Mouse (Mus musculus) heart, embryonic 16.5 days (tissue): ENCODE measurements around the gene Gm45837. TPM values are rescaled to one million over a fixed set of nuclear protein-coding genes. Genes with fewer than 3 reads are reported as not detected.

Experiments used
- ATAC-seq: fragments of 200-750 bp; cut with Nextera tagmentation; replicated peaks from 2 replicates; pipeline ENCODE4 v1.8.0; 2017; ENCODE audit warnings: moderate number of reproducible peaks; ENCODE audit not compliant: insufficient read depth, low FRiP score; ENCODE audit errors: extremely low read depth
- H3K27ac ChIP-seq: fragments of 300-500 bp; sonication (generic); 2 replicates; pipeline ENCODE4 v1.5.1; 2014; ENCODE audit warnings: mild to moderate bottlenecking, low read length, control low read depth, moderate library complexity
- H3K27me3 ChIP-seq: fragments of 300-500 bp; sonication (generic); 2 replicates; pipeline ENCODE4 v1.6.1; 2014; ENCODE audit warnings: low read length, mixed read lengths; ENCODE audit not compliant: control insufficient read depth, insufficient read depth
- H3K36me3 ChIP-seq: fragments of 300-500 bp; sonication (generic); 2 replicates; pipeline ENCODE4 v1.6.1; 2014; ENCODE audit not compliant: control insufficient read depth, insufficient read depth
- H3K4me1 ChIP-seq: fragments of 300-500 bp; sonication (generic); 2 replicates; pipeline ENCODE4 v1.6.1; 2014; ENCODE audit warnings: low read length, mixed read lengths; ENCODE audit not compliant: control insufficient read depth, insufficient read depth
- H3K4me2 ChIP-seq: fragments of 300-500 bp; sonication (generic); 2 replicates; pipeline ENCODE4 v1.6.1; 2014; ENCODE audit warnings: low read depth, mild to moderate bottlenecking, control low read depth, low read length
- H3K4me3 ChIP-seq: fragments of 300-500 bp; sonication (generic); 2 replicates; pipeline ENCODE4 v1.5.1; 2014; ENCODE audit warnings: mild to moderate bottlenecking, control low read depth, low read length
- H3K9ac ChIP-seq: fragments of 300-500 bp; sonication (generic); 2 replicates; pipeline ENCODE4 v1.6.1; 2014; ENCODE audit warnings: low read length, control low read depth
- H3K9me3 ChIP-seq: fragments of 300-500 bp; sonication (generic); replicated peaks from 2 replicates; pipeline ENCODE4 v1.6.1; 2016; ENCODE audit warnings: low read length; ENCODE audit not compliant: control insufficient read depth
- WGBS: fragments of 180-500 bp; shearing (Covaris S2); extraction: QIAGEN DNeasy Blood & Tissue Kit; methylation state at CpG from one replicate; pipeline ENCODE4 v1.1.7; 2014; 5-methylcytosine and 5-hydroxymethylcytosine counted together
- polyA plus RNA-seq: library from polyadenylated mRNA; unstranded; fragments of >200 nt; fragmentation: Nextera tagmentation; extraction: Ambion mirVana; gene quantifications from 2 replicates; pipeline ENCODE4 v1.2.1, GENCODE M21; 2015

Gm45837 gene
- polyA plus RNA-seq, 1 experiment from 2014 or later: 7.8 TPM

DNA sequence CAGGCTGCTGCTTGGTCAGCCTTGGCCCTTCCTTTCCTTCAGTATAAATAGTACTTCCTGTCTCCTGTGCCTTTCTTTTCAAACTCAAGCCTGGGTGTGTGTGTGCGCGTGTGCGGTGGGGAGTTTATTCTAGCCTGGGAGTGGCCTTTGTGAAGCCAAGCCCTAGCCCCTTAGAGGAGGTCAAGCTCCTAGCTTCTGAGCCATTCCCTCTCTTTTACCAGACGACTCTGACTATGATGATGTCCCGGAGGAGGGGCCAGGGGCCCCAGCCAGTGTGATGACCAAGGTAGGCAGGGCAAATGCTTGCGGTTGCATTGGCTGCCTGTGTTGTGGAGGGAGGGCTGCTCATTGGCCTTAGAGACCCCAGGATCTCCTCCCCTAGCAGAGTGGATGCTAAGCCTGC, 25.4 kb upstream of the Gm45837 start:
- Histone ChIP-seq H3K4me1 (peaks cover 18% of the 10 kb centered on the region; the same call in 1 of the 2 replicates), H3K9me3 (no peaks in the 10 kb centered on the region), H3K36me3 (peaks cover 5% of the 10 kb centered on the region), H3K27me3 (no peaks in the 10 kb centered on the region), H3K4me3 (no peak overlapping the region), H3K27ac (no peak overlapping the region; the same call in 1 of the 2 replicates), H3K9ac (no peak overlapping the region), H3K4me2 (peak overlapping the region; percentile 6; the same call in 1 of the 2 replicates)
- no peak; the same call in 1 of the 2 replicates for ATAC-seq
- 44% methylated on average over 6 of the region's 6 CpGs for WGBS

DNA sequence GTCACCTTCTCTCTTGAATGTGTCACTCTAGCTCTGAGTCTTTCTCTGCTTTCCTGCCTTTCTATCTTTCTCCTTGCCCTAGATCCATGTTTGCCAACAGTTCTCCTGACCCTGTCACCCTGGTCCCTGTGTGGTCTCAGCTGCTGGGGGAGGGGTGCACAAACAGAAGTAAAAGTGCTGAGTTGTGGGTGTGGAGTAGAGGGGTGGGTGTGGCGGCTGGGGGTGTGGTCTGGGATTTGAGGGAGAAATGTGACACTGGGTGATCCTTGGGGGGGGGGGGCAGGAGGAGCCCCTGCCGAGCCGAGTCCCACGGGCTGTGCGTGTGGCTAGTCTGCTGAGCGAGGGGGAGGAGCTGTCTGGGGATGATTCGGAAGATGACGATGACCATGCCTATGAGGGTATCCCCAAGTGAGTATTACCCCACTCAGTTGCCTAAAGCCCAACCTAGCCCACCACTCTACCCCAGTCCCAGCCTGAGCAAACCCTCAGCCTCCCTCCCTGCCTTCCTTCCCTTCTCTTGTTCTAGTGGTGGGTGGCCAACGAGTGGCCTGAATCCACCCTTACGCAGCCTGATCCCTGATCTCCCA, 24.7 kb upstream of the Gm45837 start:
- Histone ChIP-seq H3K4me1 (peaks cover 23% of the 10 kb centered on the region), H3K9ac (no peak overlapping the region), H3K36me3 (peaks cover 5% of the 10 kb centered on the region), H3K4me3 (no peak overlapping the region), H3K27me3 (no peaks in the 10 kb centered on the region), H3K4me2 (peak overlapping the region; percentile 6; the same call in 1 of the 2 replicates), H3K9me3 (no peaks in the 10 kb centered on the region), H3K27ac (no peak overlapping the region)
- no peak for ATAC-seq
- 57% methylated on average over 8 of the region's 10 CpGs for WGBS

DNA sequence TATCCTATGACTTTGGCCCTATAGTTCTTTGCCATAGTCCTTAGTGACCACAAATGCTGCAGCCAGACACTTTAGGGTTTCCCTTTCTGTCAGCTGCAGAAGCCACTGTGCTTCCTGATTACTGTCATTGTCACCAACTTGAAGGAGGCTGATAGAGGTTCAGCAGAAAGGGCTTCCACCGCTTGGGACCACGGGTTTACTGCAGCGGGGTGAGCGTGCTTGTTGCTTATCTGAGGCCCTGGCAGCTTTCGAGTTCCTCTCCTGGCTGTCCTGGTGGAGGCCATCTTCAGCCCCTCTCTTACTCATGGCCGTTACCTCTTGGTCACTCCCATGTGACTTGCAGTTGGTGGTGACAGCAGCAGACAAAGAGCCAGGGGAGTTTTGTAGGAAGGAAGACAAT, 21.4 kb upstream of the Gm45837 start:
- peaks cover 47% of the 10 kb centered on the region for H3K4me1 ChIP-seq
- no peaks in the 10 kb centered on the region for H3K9me3 ChIP-seq
- 37% methylated on average over 6 of the region's 6 CpGs for WGBS
- no peak for ATAC-seq
- H3K9ac ChIP-seq: no peak overlapping the region
- H3K27me3 ChIP-seq: no peaks in the 10 kb centered on the region
- peaks cover 5% of the 10 kb centered on the region for H3K36me3 ChIP-seq
- no peak overlapping the region for H3K4me3 ChIP-seq
- no peak overlapping the region for H3K4me2 ChIP-seq
- H3K27ac ChIP-seq: no peak overlapping the region

DNA sequence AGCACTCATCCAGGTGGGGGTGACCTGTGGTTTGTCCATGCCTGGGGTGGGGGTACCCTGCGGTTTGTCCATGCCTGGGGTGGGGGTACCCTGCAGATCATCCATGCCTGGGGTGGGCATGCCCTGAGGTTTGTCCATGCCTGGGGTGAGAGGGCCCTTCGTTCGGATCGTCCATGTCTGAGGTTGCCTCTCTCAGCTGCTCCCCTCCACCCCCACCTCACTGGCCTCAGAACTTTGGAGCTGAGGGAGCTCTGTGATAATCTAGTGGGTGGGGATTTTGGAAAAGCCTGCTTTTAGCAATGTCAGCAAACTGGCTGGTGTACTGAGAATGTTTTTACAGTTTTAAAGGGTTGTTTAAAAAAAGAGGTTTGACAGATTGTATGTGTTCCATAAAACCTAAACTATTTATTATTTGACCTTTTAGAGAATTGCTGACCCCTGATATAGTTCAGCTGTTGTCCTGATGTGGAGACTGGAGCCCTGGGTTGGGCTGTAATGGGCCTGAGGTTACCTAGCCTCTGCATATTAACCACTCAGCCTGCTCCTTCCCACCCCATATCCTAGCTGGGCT, 18.7 kb upstream of the Gm45837 start:
- Histone ChIP-seq H3K27ac (peak overlapping the region; percentile 92), H3K4me2 (no peak overlapping the region), H3K9ac (no peak overlapping the region), H3K4me3 (no peak overlapping the region), H3K4me1 (peaks cover 37% of the 10 kb centered on the region), H3K36me3 (peaks cover 12% of the 10 kb centered on the region), H3K9me3 (no peaks in the 10 kb centered on the region), H3K27me3 (no peaks in the 10 kb centered on the region)
- WGBS: 72% methylated on average over 4 of the region's 4 CpGs
- ATAC-seq: no peak

DNA sequence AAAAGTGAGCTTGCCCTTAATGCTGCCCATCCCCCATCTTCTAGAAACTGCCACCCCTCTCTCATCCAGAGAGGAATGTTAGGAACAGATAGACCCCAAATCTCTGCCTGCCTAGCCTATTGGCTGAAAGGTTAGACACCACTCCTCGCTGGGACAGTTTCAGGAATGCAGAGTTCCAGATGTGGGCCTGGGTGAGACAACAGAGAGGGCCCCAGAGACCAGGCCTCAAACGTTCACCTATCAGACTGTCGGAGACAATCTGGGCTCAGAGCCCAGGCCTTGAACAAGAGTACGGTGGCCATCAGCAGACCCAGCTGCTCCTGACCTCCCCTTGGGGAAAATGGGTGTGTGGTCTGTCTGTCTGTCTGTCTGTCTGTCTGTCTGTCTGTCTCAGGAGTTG, 17.7 kb upstream of the Gm45837 start:
- 21% methylated on average over 4 of the region's 4 CpGs for WGBS

DNA sequence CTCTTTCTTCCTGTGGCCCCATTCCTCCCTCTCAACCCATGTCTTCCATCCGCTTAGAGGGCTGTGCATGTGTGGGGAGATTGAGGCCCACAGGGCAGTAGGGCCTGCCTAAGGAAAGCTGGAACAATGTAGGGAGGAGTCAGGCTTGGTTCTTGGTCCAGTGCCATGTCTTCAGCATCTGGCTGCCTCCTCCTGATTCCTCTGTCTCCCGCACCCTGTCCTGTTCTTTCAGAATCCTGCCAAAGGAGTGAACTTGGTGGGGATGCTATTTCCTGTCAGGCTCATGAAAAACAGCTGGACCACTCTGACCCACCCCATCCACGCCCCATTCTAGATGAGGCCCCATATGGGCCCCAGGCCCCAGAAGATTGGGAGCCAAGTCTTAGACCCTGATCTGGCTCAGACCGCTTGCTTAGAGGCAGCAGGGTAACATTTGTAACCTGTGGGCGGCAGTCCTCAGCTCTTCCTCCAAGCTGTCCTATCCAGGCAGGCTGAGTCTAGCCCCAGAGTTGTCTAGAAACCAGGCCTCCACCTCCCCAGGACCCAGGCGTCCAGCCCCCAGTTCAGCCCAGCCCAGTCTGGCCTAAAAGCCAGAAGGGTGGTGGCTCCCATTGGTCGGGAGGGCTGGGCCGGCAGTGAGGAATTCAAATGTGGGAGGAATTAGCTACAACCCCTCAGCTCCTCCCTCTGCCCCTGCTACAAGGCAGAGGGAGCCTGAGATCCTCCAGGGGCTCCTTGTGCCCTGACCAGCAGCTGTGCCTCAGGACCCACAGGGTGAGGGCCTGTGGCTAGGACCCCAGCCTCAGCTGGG, 16.8 kb upstream of the Gm45837 start:
- H3K27ac ChIP-seq: peak overlapping the region; percentile 92
- peak overlapping the region; percentile 61 for H3K9ac ChIP-seq
- H3K36me3 ChIP-seq: peaks cover 20% of the 10 kb centered on the region
- H3K27me3 ChIP-seq: no peaks in the 10 kb centered on the region
- no peaks in the 10 kb centered on the region for H3K9me3 ChIP-seq
- H3K4me3 ChIP-seq: peak overlapping the region; percentile 38
- ATAC-seq: peak; percentile 72
- peak overlapping the region; percentile 51 for H3K4me2 ChIP-seq
- peaks cover 37% of the 10 kb centered on the region for H3K4me1 ChIP-seq
- WGBS: 52% methylated on average over 8 of the region's 8 CpGs

More for the DNA sequence above, 17.7 kb upstream of the Gm45837 start:
- H3K36me3 ChIP-seq: peaks cover 16% of the 10 kb centered on the region
- H3K4me3 ChIP-seq: no peak overlapping the region
- H3K27me3 ChIP-seq: no peaks in the 10 kb centered on the region
- H3K9me3 ChIP-seq: no peaks in the 10 kb centered on the region
- peak overlapping the region; percentile 10; the same call in 1 of the 2 replicates for H3K9ac ChIP-seq
- no peak overlapping the region; the same call in 1 of the 2 replicates for H3K4me2 ChIP-seq
- no peak for ATAC-seq
- H3K27ac ChIP-seq: peak overlapping the region; percentile 92
- peaks cover 37% of the 10 kb centered on the region for H3K4me1 ChIP-seq

DNA sequence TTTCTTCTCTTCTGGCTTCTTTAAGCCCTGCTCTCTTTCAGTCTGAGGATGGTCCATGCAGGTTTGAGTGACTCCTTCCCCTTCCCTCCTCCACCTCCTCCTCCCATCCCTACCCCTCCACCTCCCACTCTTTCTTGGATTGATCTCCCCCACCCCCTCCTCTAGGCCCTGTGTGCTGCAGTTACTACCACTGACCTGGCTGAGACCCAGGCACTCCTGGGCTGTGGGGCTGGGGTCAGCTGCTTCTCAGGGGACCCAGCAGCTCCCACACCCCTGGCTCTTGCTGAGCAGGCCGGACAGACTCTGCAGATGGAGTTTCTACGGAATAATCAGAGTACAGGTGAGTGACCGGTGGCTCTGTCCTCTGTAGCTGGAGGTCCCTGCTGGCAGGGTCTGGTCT, 16.1 kb upstream of the Gm45837 start:
- peaks cover 20% of the 10 kb centered on the region for H3K36me3 ChIP-seq
- H3K9me3 ChIP-seq: no peaks in the 10 kb centered on the region
- H3K27ac ChIP-seq: peak overlapping the region; percentile 92
- H3K4me3 ChIP-seq: peak overlapping the region; percentile 38
- peak overlapping the region; percentile 61 for H3K9ac ChIP-seq
- H3K27me3 ChIP-seq: no peaks in the 10 kb centered on the region
- no peak for ATAC-seq
- peaks cover 37% of the 10 kb centered on the region for H3K4me1 ChIP-seq
- peak overlapping the region; percentile 51 for H3K4me2 ChIP-seq
- 75% methylated on average over 3 of the region's 3 CpGs for WGBS

DNA sequence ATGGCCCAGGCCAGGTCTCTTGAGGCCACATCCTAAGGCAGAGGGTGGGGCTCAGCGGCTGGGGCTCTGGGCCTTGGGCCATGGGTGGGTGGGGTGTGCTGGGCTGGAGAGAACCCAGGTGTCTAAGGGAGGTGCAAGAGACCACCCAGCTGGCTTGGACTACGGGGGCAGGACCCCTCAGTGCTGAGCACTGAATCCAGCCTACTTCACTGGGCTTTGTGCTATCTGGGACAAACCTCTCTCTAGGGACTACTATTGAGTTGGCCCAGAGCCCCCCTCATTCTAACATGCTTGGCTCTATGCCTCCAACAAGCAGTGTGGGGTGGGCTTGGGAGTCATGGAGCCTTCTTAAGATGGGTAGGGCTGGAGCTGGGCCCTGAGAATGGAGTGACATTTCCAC, 15.2 kb upstream of the Gm45837 start:
- Histone ChIP-seq H3K9me3 (no peaks in the 10 kb centered on the region), H3K4me1 (peaks cover 37% of the 10 kb centered on the region), H3K27ac (no peak overlapping the region), H3K27me3 (no peaks in the 10 kb centered on the region), H3K36me3 (peaks cover 20% of the 10 kb centered on the region), H3K4me3 (peak overlapping the region; percentile 38), H3K4me2 (peak overlapping the region; percentile 51), H3K9ac (no peak overlapping the region)
- no peak for ATAC-seq
- WGBS: 74% methylated on average over 2 of the region's 2 CpGs

DNA sequence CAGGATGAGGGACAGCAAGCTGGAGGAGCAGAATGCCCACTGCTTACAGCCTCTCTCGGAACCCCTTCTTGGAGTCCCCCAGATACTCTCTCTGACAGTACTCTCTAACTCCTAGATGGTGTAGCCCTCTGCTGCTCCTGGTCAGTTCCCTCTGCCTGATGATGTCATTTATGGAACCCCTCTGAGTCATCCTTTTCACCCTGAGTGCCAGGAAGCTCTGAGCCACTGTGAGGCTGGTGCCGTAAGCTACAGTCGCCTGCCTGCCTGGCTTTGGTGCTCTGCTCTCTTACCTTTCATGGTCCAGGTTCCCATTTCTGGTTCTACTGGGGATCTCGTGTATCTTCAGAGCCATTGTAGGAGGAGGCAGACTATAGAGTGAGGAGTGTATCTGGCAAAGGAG, 13.5 kb upstream of the Gm45837 start:
- ATAC-seq: no peak
- H3K27me3 ChIP-seq: no peaks in the 10 kb centered on the region
- H3K4me2 ChIP-seq: no peak overlapping the region
- H3K36me3 ChIP-seq: peaks cover 29% of the 10 kb centered on the region
- no peak overlapping the region for H3K9ac ChIP-seq
- no peaks in the 10 kb centered on the region for H3K9me3 ChIP-seq
- 80% methylated on average over 4 of the region's 4 CpGs for WGBS
- no peak overlapping the region for H3K4me3 ChIP-seq
- H3K4me1 ChIP-seq: peaks cover 22% of the 10 kb centered on the region
- no peak overlapping the region for H3K27ac ChIP-seq
